Mouse (Mus musculus): Measurements from ENCODE around the gene Zfp213. TPM values are rescaled to one million over a fixed set of nuclear protein-coding genes. Genes with fewer than 3 reads are reported as not detected.
"Not testable (repeated sequence)": the region's sequence is repeated elsewhere in the genome, so short reads cannot be mapped to it uniquely, and the experiment has no call there.

Gene Zfp213
- total RNA-seq, 1 experiment from 2014 or later, result 12.8 TPM

DNA sequence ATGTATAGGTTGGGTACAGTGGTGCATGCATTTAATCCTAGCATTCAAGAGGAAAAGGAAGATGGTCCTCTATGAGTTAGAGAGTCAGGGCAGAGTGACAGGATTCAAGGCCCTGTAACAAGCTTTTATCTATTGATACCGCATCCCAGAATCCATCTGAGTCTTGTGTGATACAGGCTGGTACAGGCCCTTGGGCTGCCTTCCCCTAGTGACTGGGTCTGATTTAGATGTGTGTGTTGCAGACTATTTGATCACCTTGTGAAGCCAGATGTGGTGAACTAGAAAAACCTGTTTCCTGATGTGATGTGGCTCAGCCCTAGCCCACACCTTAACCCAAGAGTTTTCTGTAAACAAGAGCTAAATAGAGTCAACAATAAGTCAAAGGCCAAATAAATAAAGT is 19.3 kb downstream of the Zfp213 start:
- no peak for DNase-seq

DNA sequence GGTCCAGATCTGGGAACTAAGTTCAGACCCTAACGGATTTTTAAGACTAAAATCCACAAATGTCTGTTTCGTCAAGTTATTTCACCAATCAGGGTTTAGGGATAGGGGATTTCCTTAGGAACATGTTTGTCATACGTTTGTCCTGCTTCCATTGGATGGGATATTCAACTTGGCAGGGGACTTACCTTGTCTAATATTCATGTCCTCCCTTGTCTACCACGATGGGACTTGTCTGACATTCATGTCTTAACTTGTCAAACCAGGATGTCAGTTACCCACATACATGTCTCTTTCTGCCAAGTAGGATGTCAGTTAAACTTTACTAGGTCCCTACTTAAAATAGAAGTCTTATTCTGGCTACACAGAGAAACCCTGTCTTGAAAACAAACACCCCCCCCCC is 20.1 kb downstream of the Zfp213 start:
- no peak for DNase-seq

- no peak for DNase-seq
Observed at GRCm38 (mm10) chr17:23543325-23543724, 20.7 kb downstream of the Zfp213 start.

DNA sequence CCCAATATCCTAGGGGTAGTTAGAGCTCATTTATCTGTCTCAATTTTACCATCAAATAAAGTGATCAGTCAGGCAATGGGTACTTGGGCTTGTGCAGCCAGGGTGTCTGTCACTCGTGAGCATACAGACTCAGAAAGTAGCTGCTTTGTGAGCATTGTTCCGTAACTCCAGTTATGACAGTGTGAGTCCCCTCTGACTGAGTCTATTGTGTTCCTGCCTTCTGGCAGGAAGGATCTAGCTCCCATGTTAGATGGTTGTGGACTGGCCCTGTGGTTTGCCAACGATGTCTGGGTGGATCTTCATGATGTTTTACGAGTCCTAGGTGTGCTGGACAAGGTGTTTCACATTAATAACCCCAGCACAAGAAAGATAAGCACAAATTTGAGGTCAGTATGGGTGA is 21.2 kb downstream of the Zfp213 start:
- DNase-seq, result no peak

DNA sequence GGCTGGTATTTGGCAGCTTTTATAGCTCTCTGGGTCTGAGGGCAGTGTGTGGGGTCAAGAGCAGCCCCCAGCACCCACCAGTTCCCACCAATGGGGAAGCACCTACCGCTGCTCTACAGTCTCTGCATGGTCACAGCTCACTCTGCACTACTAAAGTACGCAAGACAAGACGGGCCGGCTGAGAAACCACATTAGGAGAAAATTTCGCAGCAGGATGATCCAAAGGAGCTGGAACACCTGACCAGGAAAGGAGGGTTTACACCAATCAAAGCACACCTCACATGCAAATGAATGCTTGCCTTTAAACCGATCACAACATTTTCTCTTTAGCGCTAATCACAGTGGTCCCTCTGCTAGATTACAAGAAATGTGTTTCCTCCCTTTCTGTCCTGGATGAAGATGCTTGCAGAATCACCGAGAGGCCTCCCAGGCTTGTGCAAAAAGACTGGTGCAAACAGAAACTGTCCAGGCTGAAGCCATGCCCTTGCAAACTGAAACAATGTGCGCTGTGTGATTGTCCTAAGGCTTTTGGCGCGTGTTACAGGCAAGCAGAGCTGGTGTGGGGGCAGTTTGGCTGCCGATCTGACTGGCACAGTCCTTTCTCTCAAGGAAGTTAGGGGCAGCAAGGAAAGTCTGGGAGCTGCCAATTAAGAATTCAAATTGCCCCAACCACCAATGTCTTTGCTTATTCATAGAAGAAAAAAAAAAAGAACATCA is 21.9 kb downstream of the Zfp213 start:
- no peak for DNase-seq

- no peak for DNase-seq
Observed at GRCm38 (mm10) chr17:23540605-23541475, 23.2 kb downstream of the Zfp213 start.

DNA sequence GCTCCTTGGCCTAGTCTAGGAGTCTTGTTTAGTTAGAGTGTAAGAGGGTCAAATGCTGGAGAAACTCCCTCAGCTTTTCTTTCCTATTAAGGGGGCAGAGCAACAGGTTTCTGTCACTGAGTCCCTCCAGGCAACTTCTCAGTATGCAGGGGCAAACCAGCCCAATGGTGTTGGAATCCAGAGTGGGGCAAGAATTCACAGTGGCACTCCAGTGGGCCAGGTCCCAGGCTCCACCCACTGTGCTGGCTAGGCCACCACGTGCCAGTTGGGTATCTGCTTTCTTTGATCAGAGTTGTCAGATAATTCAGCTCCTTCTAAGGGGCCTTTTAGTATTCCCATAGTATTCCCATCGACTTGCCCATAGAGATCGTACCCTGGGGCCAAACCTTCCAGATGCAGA is 23.9 kb downstream of the Zfp213 start:
- no peak for DNase-seq

DNA sequence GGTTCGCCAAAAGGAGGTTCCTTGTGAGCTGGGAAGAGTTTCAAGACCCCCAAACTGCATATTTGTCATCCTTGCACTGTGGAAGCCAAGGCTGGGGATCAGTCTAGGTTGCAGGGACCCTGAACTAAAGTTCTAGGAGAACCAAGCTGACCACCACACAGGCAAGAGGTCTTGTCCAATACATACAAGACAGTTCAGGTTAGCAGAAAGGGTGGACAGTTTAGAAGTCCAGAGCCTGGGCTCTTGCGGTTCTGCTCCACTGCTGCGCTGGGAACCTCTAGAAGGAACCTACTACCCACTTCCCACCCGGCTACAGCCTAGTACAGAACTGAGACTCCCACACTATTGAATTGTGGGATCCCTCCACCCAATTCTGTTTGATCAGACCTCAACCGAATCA is 24.4 kb downstream of the Zfp213 start:
- no peak for DNase-seq

DNA sequence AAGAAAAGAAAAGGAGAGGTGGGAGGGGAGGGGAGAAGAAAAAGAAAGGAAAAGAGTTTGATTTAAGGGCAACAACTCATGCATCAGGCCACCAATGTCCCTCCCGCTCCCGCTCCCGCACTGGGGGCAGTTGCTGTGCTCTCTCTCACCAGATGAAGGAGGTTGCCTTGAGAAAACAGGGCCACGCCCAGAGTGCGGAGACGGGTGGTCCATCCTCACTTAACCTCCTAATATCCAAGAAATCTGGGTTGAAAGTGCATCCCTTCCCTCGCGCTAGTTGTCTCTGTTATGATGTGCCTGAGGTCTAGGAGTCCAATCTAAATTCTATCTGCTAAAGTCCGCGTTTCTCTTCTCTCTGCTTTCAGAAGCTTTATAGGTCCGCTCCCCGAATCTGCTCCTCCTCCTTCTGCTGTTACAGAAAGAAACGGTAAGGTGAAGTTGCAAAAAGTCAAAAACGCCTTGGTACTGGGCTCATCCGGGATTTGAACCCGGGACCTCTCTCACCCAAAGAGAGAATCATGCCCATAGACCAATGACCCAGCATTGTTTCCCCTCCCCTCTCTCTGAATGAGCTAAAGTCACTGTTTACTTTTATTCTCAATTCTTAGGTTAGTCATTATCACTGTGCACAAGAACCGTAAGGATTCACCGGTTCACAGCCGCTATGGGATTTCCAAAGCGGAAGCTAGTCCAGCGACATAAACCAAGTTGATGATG is 25.6 kb downstream of the Zfp213 start:
- DNase-seq, result no peak

DNA sequence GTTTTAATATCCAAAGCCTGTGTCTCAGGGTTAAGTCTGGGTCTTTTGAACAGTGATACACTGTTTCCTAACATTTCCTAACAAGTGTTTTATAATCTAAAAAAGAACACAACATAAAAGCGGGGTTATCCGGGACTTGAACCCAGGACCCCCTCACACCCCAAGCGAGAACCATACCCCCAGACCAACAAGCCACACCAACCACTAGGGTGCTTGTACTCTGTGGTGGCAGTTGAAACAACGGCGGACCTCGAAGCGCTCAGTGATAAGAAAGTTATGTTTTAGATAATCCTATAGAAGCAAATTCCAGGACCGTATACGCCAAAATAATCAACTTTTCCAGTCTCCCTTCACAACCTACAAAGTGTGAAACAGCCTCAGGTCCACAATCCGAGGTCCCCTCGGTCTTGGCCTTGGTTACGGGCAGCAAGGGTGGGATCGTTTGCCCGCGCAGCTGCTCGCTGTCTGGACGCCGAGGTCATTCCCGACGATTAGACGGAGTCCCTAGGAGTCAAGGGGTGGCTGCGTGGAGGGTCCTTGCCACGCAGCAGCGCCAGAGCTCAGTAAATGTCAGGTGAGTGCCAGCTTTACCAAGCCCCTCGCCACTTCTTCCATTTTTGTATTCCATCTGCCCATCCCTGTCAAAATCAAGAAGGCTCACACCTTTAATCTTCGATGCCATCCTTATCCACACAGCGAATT is 26.3 kb downstream of the Zfp213 start:
- DNase-seq, result no peak

DNA sequence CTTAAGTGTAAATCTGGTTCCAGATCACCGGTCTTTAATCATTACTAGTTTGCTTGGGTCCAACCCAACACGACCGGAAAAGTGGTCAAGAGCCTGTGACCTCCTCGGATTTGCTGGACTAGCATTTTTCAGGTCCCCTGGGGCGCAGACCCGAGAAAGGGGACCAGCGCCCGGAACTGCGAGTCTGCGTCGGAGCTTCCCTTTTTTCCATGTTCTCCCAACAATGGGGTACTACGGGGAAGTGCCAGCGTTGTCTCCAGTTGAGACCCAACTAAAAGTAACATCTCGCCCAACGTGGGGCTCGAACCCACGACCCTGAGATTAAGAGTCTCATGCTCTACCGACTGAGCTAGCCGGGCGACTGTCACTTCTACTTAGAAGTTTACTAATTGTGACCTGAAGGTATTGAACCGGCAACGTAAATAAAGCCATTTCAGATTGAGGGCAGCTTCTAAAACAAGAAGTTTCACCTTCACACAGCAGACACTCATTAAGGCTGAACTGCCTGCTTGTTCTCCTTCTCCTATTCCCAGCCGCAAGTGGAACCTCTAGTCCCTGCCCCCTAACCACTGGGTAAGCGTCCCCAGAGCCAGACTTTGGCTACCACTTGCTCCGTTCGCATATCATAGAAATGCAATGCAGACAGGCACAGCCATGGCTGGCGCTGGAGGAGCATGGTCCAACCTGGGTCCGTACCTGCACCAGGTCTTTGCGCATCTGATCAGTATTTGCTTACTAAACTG is 28.8 kb downstream of the Zfp213 start:
- DNase-seq, result not testable (repeated sequence)

DNA sequence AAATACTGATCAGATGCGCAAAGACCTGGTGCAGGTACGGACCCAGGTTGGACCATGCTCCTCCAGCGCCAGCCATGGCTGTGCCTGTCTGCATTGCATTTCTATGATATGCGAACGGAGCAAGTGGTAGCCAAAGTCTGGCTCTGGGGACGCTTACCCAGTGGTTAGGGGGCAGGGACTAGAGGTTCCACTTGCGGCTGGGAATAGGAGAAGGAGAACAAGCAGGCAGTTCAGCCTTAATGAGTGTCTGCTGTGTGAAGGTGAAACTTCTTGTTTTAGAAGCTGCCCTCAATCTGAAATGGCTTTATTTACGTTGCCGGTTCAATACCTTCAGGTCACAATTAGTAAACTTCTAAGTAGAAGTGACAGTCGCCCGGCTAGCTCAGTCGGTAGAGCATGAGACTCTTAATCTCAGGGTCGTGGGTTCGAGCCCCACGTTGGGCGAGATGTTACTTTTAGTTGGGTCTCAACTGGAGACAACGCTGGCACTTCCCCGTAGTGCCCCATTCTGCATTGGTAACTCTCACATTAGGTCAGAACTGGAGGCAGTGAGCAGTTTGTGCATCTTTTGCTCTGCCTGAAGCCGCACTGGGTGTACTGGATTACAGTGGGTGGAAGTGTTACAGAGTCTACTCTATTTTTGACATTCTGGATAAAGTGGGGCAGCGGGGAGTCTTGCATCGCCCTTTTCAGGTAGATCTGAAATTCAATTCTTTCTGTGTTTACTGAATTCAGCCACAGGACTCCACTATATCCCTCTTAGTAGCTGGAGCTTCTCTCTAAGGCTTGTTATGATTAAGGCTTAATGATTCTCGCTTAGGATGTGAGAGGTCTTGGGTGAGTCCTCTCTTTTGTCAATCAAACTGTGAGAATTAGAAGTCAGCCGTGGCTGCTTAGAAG is 30.2 kb downstream of the Zfp213 start:
- DNase-seq, result not testable (repeated sequence)

- DNase-seq, result not testable (repeated sequence)
Observed at GRCm38 (mm10) chr17:23531408-23531807, 32.6 kb downstream of the Zfp213 start.

DNA sequence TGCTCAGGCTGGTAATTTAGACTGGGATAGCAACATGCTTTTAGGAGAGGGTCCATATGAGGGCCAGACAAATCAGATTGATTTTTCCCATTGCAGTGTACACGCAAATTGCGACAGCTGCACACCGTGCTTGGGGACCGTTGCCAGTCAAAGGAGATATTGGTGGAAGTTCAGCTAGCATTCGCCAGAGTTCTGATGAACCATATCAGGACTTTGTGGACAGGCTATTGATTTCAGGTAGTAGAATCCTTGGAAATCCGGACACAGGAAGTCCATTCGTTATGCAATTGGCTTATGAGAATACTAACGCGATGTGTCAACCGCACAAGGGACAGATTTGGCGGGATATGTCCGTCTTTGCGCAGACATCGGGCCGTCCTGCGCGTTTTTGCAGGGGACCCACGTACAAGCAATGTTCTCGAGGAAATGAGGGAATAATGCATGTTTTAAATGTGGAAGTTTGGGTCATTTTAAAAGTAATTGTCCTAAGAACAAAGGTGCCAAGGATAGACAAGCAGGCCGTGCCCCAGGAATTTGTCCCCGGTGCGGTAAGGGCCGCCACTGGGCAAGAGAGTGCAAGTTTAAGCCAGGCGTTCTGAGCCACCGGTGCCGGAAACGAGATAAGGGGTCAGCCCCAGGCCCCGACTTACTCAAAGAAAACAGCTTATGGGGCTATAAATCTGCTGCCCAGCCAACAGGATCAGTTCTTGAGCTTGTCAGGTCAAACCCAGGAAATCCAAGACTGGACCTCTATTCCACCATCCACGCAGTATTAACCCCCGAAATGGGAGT is 40.9 kb downstream of the Zfp213 start:
- DNase-seq, result not testable (repeated sequence)

- no peak for DNase-seq
Observed at GRCm38 (mm10) chr17:23518701-23519423, 45.2 kb downstream of the Zfp213 start.

Data from adrenal gland, postnatal 25 days (tissue).